Mouse (Mus musculus) cerebellum, adult 11-12 months (tissue): ENCODE measurements around the gene Tpmt.

ENCODE experiments used
- DNase-seq: peaks from one replicate; pipeline ENCODE4 v3.0.0; 2022

Gene Tpmt

DNA sequence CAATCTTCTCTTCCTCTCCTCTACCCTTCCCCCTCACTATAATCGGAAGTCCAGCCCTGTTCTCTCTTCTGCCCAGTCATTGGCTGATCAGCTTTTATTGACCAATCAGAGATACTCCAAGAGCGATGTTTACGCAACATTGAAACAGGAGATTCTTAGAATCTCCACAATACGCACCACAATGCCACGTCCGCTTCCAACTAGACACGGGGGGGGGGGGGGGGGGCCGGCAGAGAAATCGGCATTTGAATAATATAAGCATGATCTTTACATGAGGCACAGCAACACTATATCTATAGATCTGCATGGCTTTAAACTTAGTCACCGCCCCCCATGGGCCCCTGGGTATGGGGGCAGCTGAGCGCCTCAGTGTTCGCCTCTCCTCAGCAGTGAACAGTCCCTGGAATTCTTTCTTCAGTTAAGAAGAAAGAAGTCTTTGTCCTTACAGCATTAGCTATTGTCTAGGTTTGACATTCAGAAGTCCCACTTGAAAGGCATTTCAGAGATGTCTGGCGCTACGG lies 69.4 kb downstream of the Tpmt start:
- DNase-seq = no peak
